Mouse (Mus musculus) embryonic facial prominence, embryonic 11.5 days (tissue): ENCODE measurements at regions not wholly inside any gene's neighbourhood (a gene's known extent, or its start where the extent isn't known, plus 50 kb on each side); places are given as distances from the start of the nearest gene placed in this dataset.

Experiments
- ATAC-seq: fragments of 200-750 bp; cut with Nextera tagmentation; replicated peaks from 2 replicates; pipeline ENCODE4 v1.8.0; 2017; ENCODE audit warnings: low read depth; ENCODE audit not compliant: insufficient number of reproducible peaks, low FRiP score, low TSS enrichment
- DNase-seq: peaks from one replicate; pipeline ENCODE4 v3.0.0-alpha.2; 2015; ENCODE audit warnings: low spot score
- H3K27ac ChIP-seq: fragments of 300-500 bp; sonication (generic); replicated peaks from 2 replicates; pipeline ENCODE4 v1.5.1; 2014; ENCODE audit warnings: mild to moderate bottlenecking, low read depth, low read length, control low read depth
- H3K27me3 ChIP-seq: fragments of 300-500 bp; sonication (generic); 2 replicates; pipeline ENCODE4 v1.6.1; 2014; ENCODE audit warnings: mild to moderate bottlenecking, low read length, moderate library complexity, mixed read lengths; ENCODE audit not compliant: control insufficient read depth, insufficient read depth
- H3K36me3 ChIP-seq: fragments of 300-500 bp; sonication (generic); replicated peaks from 2 replicates; pipeline ENCODE4 v1.6.1; 2014; ENCODE audit warnings: low read depth, mild to moderate bottlenecking, low read length, moderate library complexity, mixed read lengths; ENCODE audit not compliant: control insufficient read depth, insufficient read depth
- H3K4me1 ChIP-seq: fragments of 300-500 bp; sonication (generic); 2 replicates; pipeline ENCODE4 v1.6.1; 2014; ENCODE audit warnings: low read length, mixed read lengths; ENCODE audit not compliant: control insufficient read depth, insufficient read depth
- H3K4me2 ChIP-seq: fragments of 300-500 bp; sonication (generic); 2 replicates; pipeline ENCODE4 v1.6.1; 2014; ENCODE audit warnings: low read depth, mild to moderate bottlenecking, control low read depth, low read length, moderate library complexity
- H3K4me3 ChIP-seq: fragments of 300-500 bp; sonication (generic); 2 replicates; pipeline ENCODE4 v1.5.1; 2014; ENCODE audit warnings: low read depth, low read length, control low read depth
- H3K9ac ChIP-seq: fragments of 300-500 bp; sonication (generic); replicated peaks from 2 replicates; pipeline ENCODE4 v1.6.1; 2014; ENCODE audit warnings: mild to moderate bottlenecking, control low read depth, low read length
- H3K9me3 ChIP-seq: fragments of 300-500 bp; sonication (generic); replicated peaks from 2 replicates; pipeline ENCODE4 v1.6.1; 2016; ENCODE audit warnings: mild to moderate bottlenecking, low read length, inconsistent platforms, mixed read lengths; ENCODE audit not compliant: control insufficient read depth
- WGBS: fragments of 180-500 bp; shearing (Covaris S2); extraction: QIAGEN DNeasy Blood & Tissue Kit; methylation state at CpG from one replicate; pipeline ENCODE4 v1.1.7; 2014; 5-methylcytosine and 5-hydroxymethylcytosine counted together

GRCm38 (mm10) chr1:34930571-34930970 lies 80.8 kb downstream of the Plekhb2 start:
- no peak for ATAC-seq
- DNase-seq, result no peak
- 87% methylated on average over 11 of the region's 11 CpGs for WGBS

GRCm38 (mm10) chr1:34943196-34943595 lies 93.4 kb downstream of the Plekhb2 start:
- WGBS, result 80% methylated on average over 1 of the region's 1 CpGs
- Histone ChIP-seq H3K4me3 (no peak overlapping the region), H3K9me3 (no peaks in the 10 kb centered on the region)

More at GRCm38 (mm10) chr1:34930571-34930970, 80.8 kb downstream of the Plekhb2 start:
- H3K27me3 ChIP-seq, result no peaks in the 10 kb centered on the region
- H3K4me3 ChIP-seq, result no peak overlapping the region
- no peaks in the 10 kb centered on the region for H3K9me3 ChIP-seq
- no peaks in the 10 kb centered on the region for H3K4me1 ChIP-seq
- H3K4me2 ChIP-seq, result no peak overlapping the region
- no peak overlapping the region for H3K9ac ChIP-seq
- no peak overlapping the region for H3K27ac ChIP-seq
- no peaks in the 10 kb centered on the region for H3K36me3 ChIP-seq

GRCm38 (mm10) chr1:34961633-34962507 lies 112.1 kb downstream of the Plekhb2 start:
- Histone ChIP-seq H3K27ac (no peak overlapping the region), H3K4me2 (no peak overlapping the region), H3K4me3 (no peak overlapping the region), H3K27me3 (no peaks in the 10 kb centered on the region), H3K4me1 (no peaks in the 10 kb centered on the region), H3K36me3 (no peaks in the 10 kb centered on the region), H3K9me3 (no peaks in the 10 kb centered on the region), H3K9ac (no peak overlapping the region)
- ATAC-seq (no peak), DNase-seq (no peak)
- 75% methylated on average over 19 of the region's 19 CpGs for WGBS

More at GRCm38 (mm10) chr1:34943196-34943595, 93.4 kb downstream of the Plekhb2 start:
- Histone ChIP-seq H3K9ac (no peak overlapping the region), H3K4me1 (no peaks in the 10 kb centered on the region), H3K36me3 (no peaks in the 10 kb centered on the region), H3K4me2 (no peak overlapping the region), H3K27me3 (no peaks in the 10 kb centered on the region), H3K27ac (no peak overlapping the region)
- no peak for ATAC-seq
- DNase-seq, result no peak

- no peak for DNase-seq
- Histone ChIP-seq H3K4me3 (no peak overlapping the region), H3K27me3 (no peaks in the 10 kb centered on the region), H3K9me3 (no peaks in the 10 kb centered on the region), H3K4me2 (no peak overlapping the region), H3K9ac (no peak overlapping the region), H3K27ac (no peak overlapping the region), H3K36me3 (no peaks in the 10 kb centered on the region), H3K4me1 (no peaks in the 10 kb centered on the region)
- WGBS, result 72% methylated on average over 6 of the region's 6 CpGs
- ATAC-seq, result no peak
These were observed 112.7 kb downstream of the Plekhb2 start for GRCm38 (mm10) chr1:34962508-34962885.

- H3K4me2 ChIP-seq, result no peak overlapping the region
- H3K4me1 ChIP-seq, result no peaks in the 10 kb centered on the region
- H3K36me3 ChIP-seq, result no peaks in the 10 kb centered on the region
- H3K27me3 ChIP-seq, result no peaks in the 10 kb centered on the region
- ATAC-seq (no peak), DNase-seq (no peak)
- H3K9ac ChIP-seq, result no peak overlapping the region
- WGBS, result 83% methylated on average over 6 of the region's 6 CpGs
- no peak overlapping the region for H3K4me3 ChIP-seq
- no peaks in the 10 kb centered on the region for H3K9me3 ChIP-seq
- H3K27ac ChIP-seq, result no peak overlapping the region
These were observed 125.0 kb downstream of the Plekhb2 start for GRCm38 (mm10) chr1:34974801-34975200.

- Histone ChIP-seq H3K27ac (no peak overlapping the region), H3K9me3 (no peaks in the 10 kb centered on the region), H3K4me2 (no peak overlapping the region), H3K4me1 (no peaks in the 10 kb centered on the region), H3K27me3 (no peaks in the 10 kb centered on the region), H3K4me3 (no peak overlapping the region), H3K9ac (no peak overlapping the region), H3K36me3 (no peaks in the 10 kb centered on the region)
- no peak for DNase-seq
- ATAC-seq, result no peak
- WGBS, result 91% methylated on average over 10 of the region's 10 CpGs
These were observed 128.4 kb downstream of the Plekhb2 start for GRCm38 (mm10) chr1:34978156-34978555.

- H3K4me2 ChIP-seq, result no peak overlapping the region
- no peak for DNase-seq
- no peaks in the 10 kb centered on the region for H3K4me1 ChIP-seq
- WGBS, result 86% methylated on average over 3 of the region's 3 CpGs
- no peaks in the 10 kb centered on the region for H3K27me3 ChIP-seq
- H3K4me3 ChIP-seq, result no peak overlapping the region
- H3K27ac ChIP-seq, result no peak overlapping the region
- H3K9me3 ChIP-seq, result no peaks in the 10 kb centered on the region
- H3K36me3 ChIP-seq, result no peaks in the 10 kb centered on the region
- no peak for ATAC-seq
- H3K9ac ChIP-seq, result no peak overlapping the region
These were observed 129.6 kb downstream of the Plekhb2 start for GRCm38 (mm10) chr1:34979350-34979749.

GRCm38 (mm10) chr1:34981934-34982333 lies 132.2 kb downstream of the Plekhb2 start:
- ATAC-seq (no peak), DNase-seq (no peak)
- no peak overlapping the region for H3K27ac ChIP-seq
- WGBS, result 98% methylated on average over 2 of the region's 2 CpGs
- H3K9me3 ChIP-seq, result no peaks in the 10 kb centered on the region
- no peaks in the 10 kb centered on the region for H3K27me3 ChIP-seq
- H3K4me3 ChIP-seq, result no peak overlapping the region
- no peaks in the 10 kb centered on the region for H3K4me1 ChIP-seq
- no peak overlapping the region for H3K9ac ChIP-seq
- H3K4me2 ChIP-seq, result no peak overlapping the region
- no peaks in the 10 kb centered on the region for H3K36me3 ChIP-seq
